Mouse (Mus musculus): ENCODE results near the gene Glis3. TPM values are rescaled to one million over a fixed set of nuclear protein-coding genes. Genes with fewer than 3 reads are reported as not detected.

The Glis3 gene
- polyA plus RNA-seq, 1 experiment from 2014 or later: 0.15 TPM

DNA sequence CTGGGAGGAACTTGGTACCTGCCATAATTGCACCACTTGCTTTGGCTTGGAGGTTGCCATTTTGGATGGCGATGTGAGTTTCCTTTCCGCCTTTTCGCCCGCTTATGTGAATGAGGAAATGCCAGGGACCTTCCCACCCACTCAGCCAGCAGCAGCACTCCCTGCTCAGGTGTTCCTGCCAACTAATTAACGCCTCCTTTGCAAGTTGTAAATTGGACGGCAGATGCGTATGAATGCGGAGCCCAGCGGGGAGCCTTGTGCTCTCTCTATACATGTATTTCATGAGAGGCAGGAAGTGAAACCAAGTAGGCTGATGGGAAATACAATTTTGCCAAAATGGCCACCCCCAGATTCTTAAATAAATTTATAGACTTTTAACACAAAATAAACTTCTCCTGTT, 444.8 kb downstream of the Glis3 start:
- WGBS (ENCODE audit: insufficient replicate concordance): 73% methylated on average over 9 of the region's 9 CpGs
- no peaks in the 10 kb centered on the region for H3K36me3 ChIP-seq (replicated peaks)
- no peaks in the 10 kb centered on the region; the same call in 1 of the 2 replicates for H3K9me3 ChIP-seq (replicated peaks)
- H3K27ac ChIP-seq (replicated peaks): no peak overlapping the region
- no peak overlapping the region for H3K9ac ChIP-seq
- no peaks in the 10 kb centered on the region for H3K27me3 ChIP-seq
- H3K4me2 ChIP-seq: no peak overlapping the region
- H3K4me1 ChIP-seq (replicated peaks): no peaks in the 10 kb centered on the region
- ATAC-seq (ENCODE audit: insufficient read depth): no peak
- no peak overlapping the region for H3K4me3 ChIP-seq (replicated peaks)

- Histone ChIP-seq H3K27ac (replicated peaks) (no peak overlapping the region), H3K4me2 (no peak overlapping the region), H3K36me3 (replicated peaks) (no peaks in the 10 kb centered on the region), H3K4me3 (replicated peaks) (no peak overlapping the region), H3K27me3 (no peaks in the 10 kb centered on the region), H3K9me3 (replicated peaks) (no peaks in the 10 kb centered on the region; the same call in 1 of the 2 replicates), H3K9ac (no peak overlapping the region), H3K4me1 (replicated peaks) (no peaks in the 10 kb centered on the region)
- WGBS (ENCODE audit: insufficient replicate concordance): 69% methylated on average over 2 of the region's 2 CpGs
- no peak for ATAC-seq (ENCODE audit: insufficient read depth)
Measured at GRCm38 (mm10) chr19:28234676-28235075, 445.2 kb downstream of the Glis3 start.

GRCm38 (mm10) chr19:28231511-28231910, 448.4 kb downstream of the Glis3 start:
- no peaks in the 10 kb centered on the region; the same call in 1 of the 2 replicates for H3K9me3 ChIP-seq (replicated peaks)
- no peak overlapping the region for H3K4me2 ChIP-seq
- 38% methylated on average over 3 of the region's 3 CpGs for WGBS (ENCODE audit: insufficient replicate concordance)
- H3K9ac ChIP-seq: no peak overlapping the region
- H3K27me3 ChIP-seq: no peaks in the 10 kb centered on the region
- no peaks in the 10 kb centered on the region for H3K4me1 ChIP-seq (replicated peaks)
- H3K27ac ChIP-seq (replicated peaks): no peak overlapping the region
- ATAC-seq (ENCODE audit: insufficient read depth): no peak
- no peak overlapping the region for H3K4me3 ChIP-seq (replicated peaks)
- no peaks in the 10 kb centered on the region for H3K36me3 ChIP-seq (replicated peaks)

GRCm38 (mm10) chr19:28227526-28227925, 452.4 kb downstream of the Glis3 start:
- Histone ChIP-seq H3K9me3 (replicated peaks) (no peaks in the 10 kb centered on the region), H3K4me2 (no peak overlapping the region), H3K27me3 (no peaks in the 10 kb centered on the region), H3K36me3 (replicated peaks) (no peaks in the 10 kb centered on the region), H3K4me3 (replicated peaks) (no peak overlapping the region), H3K27ac (replicated peaks) (no peak overlapping the region), H3K4me1 (replicated peaks) (no peaks in the 10 kb centered on the region), H3K9ac (no peak overlapping the region)
- 70% methylated on average over 10 of the region's 10 CpGs for WGBS (ENCODE audit: insufficient replicate concordance)
- no peak for ATAC-seq (ENCODE audit: insufficient read depth)

DNA sequence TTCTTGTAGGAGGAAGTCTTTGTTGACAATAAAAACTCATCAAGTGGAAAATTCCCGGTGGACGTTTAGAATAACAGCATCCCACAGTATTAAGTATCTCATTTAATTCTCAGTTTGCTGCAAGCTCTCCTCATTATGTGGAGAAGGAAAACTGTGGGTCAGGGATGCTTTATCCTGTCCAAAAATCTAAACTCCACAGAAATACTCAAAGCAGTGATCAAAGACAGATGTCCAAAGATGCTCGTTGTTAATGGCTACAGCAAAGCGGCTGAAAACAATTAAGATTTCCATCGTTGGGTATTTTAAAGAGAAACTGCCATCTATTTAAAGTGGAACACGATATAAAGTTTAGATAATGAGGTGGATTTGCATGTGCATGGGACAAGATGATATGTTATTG, 454.2 kb downstream of the Glis3 start:
- no peak overlapping the region for H3K9ac ChIP-seq
- H3K4me2 ChIP-seq: no peak overlapping the region
- no peaks in the 10 kb centered on the region for H3K36me3 ChIP-seq (replicated peaks)
- no peak overlapping the region for H3K27ac ChIP-seq (replicated peaks)
- 52% methylated on average over 6 of the region's 6 CpGs for WGBS (ENCODE audit: insufficient replicate concordance)
- no peaks in the 10 kb centered on the region for H3K4me1 ChIP-seq (replicated peaks)
- H3K9me3 ChIP-seq (replicated peaks): no peaks in the 10 kb centered on the region
- H3K4me3 ChIP-seq (replicated peaks): no peak overlapping the region
- no peak for ATAC-seq (ENCODE audit: insufficient read depth)
- no peaks in the 10 kb centered on the region for H3K27me3 ChIP-seq

DNA sequence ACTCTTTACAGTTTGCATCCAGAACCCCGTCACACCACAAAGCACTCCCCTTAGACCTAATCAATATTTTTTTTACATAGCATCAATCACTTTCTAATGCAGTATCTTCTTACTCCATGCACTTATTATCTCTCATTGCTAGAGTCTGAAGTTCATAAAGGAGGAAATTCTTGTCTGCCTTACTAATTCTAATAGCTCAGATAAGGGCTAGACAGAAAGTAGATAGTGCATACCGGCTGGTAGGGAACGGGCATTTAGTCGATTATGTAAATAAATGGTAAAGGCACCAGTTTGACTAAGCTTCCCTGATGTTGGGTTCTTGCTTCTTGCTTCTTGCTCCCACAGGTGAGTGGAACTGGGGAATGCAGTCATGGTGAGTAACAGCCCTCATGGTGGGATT, 468.2 kb downstream of the Glis3 start:
- WGBS (ENCODE audit: insufficient replicate concordance): 70% methylated on average over 4 of the region's 4 CpGs
- H3K4me2 ChIP-seq: no peak overlapping the region

More for the DNA sequence above, 468.2 kb downstream of the Glis3 start:
- Histone ChIP-seq H3K36me3 (replicated peaks) (no peaks in the 10 kb centered on the region), H3K4me3 (replicated peaks) (no peak overlapping the region), H3K9ac (no peak overlapping the region), H3K4me1 (replicated peaks) (no peaks in the 10 kb centered on the region), H3K9me3 (replicated peaks) (no peaks in the 10 kb centered on the region), H3K27me3 (no peaks in the 10 kb centered on the region), H3K27ac (replicated peaks) (no peak overlapping the region)
- no peak for ATAC-seq (ENCODE audit: insufficient read depth)

Other genes with a start within 250 kb of the Glis3 start
- gene Slc1a1, start 155.0 kb upstream of the Glis3 start, polyA plus RNA-seq (2015; fragmentation: Nextera tagmentation; extraction: Ambion mirVana): 0.07 and 0.08 TPM in 2 replicates